Mouse (Mus musculus): Measurements from ENCODE around the gene Ltn1. TPM values are rescaled to one million over a fixed set of nuclear protein-coding genes. Genes with fewer than 3 reads are reported as not detected.

The Ltn1 gene
- total RNA-seq, 2 experiments from 2014 or later: 29.6 to 29.9 TPM

DNA sequence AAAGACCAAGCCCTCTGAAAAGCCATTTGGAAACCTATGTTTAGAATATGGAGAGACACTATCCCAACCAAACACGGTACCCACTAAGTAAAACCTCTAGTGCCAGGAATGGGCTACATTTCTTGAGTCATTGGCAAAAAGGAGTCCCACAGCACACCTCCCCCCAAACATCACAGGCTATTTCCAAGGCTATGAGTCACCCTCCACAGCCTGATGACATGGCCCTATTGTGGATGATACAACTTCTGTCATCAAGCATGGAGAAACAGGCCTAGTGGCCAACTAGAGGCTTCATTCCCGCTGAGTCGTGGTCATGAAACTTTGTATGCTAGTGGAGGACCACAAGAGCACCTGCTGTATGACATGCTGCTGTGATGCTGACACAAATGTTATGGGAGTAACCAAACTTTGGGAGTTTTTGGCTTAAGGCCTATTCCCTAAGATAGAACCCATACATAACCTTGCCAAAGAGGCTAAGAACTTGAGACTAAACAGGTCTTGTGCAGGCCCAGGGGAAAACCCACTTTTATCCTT, 44.9 kb downstream of the Ltn1 start:
- no peak for DNase-seq

GRCm38 (mm10) chr16:87384366-87384765, 48.0 kb downstream of the Ltn1 start:
- no peak for DNase-seq

- DNase-seq: no peak
These were observed 49.4 kb downstream of the Ltn1 start for GRCm38 (mm10) chr16:87382996-87383395.

DNA sequence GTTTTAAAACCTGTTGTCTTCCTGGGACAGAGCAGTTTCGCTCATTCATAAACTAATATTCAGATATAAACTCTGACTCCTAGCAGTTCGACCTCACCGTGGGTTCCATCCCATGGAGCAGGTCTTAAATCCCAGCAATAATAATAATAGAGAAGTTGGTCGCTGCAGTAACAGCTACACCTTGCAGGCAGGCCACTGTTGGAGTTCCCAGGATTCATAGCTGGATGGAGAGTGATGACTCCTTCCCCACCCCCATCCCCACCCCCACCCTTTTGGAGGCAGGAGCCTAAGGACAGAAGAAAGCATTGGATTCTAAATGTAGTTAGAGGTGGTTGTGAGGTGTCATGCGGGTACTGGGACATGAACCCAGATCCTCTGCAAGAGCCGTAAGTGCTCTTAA, 66.0 kb downstream of the Ltn1 start:
- no peak for DNase-seq

DNA sequence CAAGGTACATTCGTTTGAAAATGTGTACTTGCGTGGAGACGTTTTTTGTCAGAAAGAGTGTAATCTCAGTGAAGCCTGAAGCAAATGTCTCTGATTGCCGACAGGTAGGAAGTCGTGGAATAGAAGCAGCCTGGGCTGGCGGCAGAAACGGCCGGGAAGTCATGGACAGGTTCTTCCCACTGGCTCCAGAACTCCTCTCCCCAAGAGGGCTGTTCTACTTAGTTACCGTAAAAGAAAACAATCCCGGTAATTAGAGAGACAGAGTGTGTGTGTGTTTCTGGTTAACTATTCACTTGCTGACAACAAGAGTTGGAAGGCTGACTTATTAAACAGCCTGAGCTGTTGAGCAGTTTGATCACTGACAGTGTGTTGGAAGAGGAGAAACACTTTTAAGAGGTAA, 66.4 kb downstream of the Ltn1 start:
- DNase-seq: no peak

DNA sequence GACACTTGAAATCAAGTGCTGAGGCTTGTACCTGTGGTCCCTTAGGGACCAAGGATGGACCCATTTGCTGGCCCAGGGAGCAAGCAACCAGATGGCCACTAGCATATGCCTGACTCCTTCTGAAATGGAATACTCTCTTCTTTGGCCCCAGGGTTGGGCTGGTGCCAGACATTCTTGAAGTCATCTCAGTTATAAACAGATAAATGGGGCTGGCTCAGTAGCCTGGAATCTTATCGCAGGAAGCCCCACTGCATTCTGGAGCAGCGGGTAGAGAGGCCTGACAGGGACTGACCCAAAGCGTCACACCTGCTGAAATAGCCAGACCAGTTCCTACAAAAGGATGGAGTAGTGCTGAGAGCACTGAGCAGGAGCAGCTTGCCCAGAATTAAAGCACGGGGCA, 68.2 kb downstream of the Ltn1 start:
- DNase-seq: peak; percentile 66

DNA sequence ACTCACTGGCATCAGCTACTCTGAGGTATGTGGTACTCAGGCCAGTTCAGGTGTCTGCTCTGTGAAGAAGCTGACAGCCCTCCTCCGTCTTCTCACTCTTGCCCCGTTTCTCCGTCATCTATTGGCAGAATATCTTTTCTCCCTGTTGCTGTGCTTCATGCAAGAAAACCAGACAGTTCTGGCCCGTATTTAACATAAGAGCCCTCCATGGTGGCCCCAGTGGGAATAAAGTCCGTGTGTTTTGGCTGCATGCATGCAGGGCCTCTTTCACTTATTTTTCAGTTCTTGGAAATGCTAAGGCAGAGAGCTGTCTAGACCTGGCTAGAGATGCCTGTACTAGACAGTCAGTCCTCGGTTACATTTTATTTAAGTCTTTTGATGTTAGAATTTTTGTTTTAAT, 72.3 kb downstream of the Ltn1 start:
- no peak for DNase-seq

DNA sequence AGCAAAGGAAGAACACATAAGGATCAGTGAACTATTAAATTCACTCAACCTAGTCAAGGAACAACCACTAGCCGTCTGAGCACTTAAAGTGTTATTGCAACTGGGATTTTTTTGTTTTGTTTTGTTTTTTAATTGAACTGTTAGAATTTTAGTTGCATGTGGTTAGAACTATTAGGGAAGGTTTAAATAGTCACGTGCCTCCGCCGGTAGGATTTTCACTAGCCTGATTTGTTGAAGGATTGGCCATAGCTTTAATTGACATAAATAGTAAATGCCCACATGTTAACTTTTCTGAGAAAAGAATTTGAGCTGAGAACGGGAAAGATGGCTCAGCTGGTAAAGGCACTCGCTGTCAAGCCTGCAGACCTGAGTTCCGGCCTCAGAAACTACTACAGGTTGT, 77.7 kb downstream of the Ltn1 start:
- no peak for DNase-seq

- peak; percentile 93 for DNase-seq
These were observed 78.3 kb downstream of the Ltn1 start, which contains the start of gene N6amt1 for GRCm38 (mm10) chr16:87354075-87354583. TSS of gene N6amt1 (plus strand) at chr16:87354185.

GRCm38 (mm10) chr16:87353605-87354004, 78.8 kb downstream of the Ltn1 start:
- no peak for DNase-seq

GRCm38 (mm10) chr16:87351386-87352105, 80.9 kb downstream of the Ltn1 start:
- no peak for DNase-seq

- peak; percentile 52 for DNase-seq
These were observed 84.3 kb downstream of the Ltn1 start for GRCm38 (mm10) chr16:87348133-87348532.

- no peak for DNase-seq
These were observed 91.3 kb downstream of the Ltn1 start for GRCm38 (mm10) chr16:87341043-87341572.

- DNase-seq: no peak
These were observed 97.7 kb downstream of the Ltn1 start for GRCm38 (mm10) chr16:87334756-87335155.

DNA sequence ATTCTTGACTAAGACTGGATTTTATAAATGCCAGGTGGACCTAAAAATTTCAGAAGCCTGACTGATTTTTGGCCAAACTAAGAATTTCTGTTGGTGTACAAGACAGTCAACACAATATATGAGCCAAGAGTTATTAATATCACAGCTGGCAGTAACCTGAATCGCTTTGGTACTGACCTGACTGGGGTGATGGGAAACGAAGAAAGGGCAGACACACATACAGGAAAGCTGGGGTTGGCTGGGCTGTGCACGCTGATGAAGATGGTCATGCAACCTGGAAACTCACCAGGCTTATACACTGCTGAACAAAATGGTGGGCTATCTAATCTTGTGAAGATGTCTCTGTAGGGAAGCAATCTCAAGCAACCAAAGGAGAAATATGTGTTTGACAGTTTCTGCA, 102.4 kb downstream of the Ltn1 start:
- no peak for DNase-seq

Other genes starting within 250 kb of the Ltn1 start
- gene N6amt1, start 78.4 kb downstream of the Ltn1 start, total RNA-seq (2021): 10 to 100 TPM; 29.1 to 31.5 TPM
- gene Rwdd2b, start 8.0 kb upstream of the Ltn1 start, total RNA-seq (2021): 1 to 10 TPM; 6.9 to 7.6 TPM
- 10 to 100 TPM; 48.6 to 49.4 TPM for gene Usp16, start 22.1 kb upstream of the Ltn1 start, total RNA-seq (2021)
- gene Cct8, start 63.3 kb upstream of the Ltn1 start, total RNA-seq (2021): 100 to 1,000 TPM; 202 to 213 TPM
- gene Map3k7cl, start 120.7 kb upstream of the Ltn1 start, total RNA-seq (2021): 1 to 10 TPM; 9.4 to 9.5 TPM